Mouse (Mus musculus) lung, postnatal 14 days (tissue): ENCODE results near the gene Ugt1a7c.
A peak's percentile ranks its signal among the peaks of the same experiment; 100 is the strongest.
"Not testable (repeated sequence)": the region's sequence is repeated elsewhere in the genome, so short reads cannot be mapped to it uniquely, and the experiment has no call there.

Experiments
- DNase-seq: peaks from one replicate; pipeline ENCODE4 v3.0.0; 2021

Gene Ugt1a7c

DNA sequence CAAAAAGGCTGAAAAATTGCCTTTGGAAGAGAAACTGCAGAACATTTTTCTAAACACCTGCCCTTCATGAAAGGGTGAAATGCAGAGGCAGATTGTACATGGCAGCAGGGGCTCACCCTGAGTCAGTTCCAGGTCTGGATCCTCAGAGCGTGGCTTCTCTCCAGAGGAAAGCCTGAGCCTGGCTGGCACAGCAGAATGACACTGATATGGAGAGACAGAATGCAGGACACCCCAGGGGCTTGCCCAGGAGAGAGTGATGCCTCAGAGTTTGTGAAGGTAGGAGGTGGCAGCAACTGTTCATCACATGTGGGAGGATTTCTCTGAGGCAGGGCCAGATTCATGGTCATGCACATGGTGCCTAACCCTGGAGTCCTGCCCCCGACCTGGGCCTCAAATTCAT is 105.1 kb downstream of the Ugt1a7c start:
- DNase-seq, result no peak

DNA sequence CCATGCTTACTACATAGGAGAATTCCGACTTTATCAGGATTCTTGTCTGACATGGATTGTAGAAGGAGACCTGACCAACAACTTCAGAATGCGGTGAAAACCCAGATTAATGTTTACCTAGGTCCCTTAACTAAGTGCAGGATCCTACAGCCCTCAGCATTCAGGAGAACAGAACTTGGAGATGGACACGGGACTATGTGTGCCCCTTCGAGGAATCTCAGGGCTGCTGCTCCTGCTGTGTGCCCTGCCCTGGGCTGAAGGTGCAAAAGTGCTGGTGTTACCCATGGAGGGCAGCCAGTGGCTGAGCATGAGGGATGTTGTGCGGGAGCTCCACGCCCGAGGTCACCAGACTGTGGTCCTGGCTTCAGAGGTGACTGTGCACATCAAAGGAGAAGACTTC is 105.6 kb downstream of the Ugt1a7c start, which contains the start of gene Ugt1a2:
Ugt1a2 (plus strand) TSS at position 146 of the 400 bp plus-strand sequence.
- DNase-seq, result no peak

DNA sequence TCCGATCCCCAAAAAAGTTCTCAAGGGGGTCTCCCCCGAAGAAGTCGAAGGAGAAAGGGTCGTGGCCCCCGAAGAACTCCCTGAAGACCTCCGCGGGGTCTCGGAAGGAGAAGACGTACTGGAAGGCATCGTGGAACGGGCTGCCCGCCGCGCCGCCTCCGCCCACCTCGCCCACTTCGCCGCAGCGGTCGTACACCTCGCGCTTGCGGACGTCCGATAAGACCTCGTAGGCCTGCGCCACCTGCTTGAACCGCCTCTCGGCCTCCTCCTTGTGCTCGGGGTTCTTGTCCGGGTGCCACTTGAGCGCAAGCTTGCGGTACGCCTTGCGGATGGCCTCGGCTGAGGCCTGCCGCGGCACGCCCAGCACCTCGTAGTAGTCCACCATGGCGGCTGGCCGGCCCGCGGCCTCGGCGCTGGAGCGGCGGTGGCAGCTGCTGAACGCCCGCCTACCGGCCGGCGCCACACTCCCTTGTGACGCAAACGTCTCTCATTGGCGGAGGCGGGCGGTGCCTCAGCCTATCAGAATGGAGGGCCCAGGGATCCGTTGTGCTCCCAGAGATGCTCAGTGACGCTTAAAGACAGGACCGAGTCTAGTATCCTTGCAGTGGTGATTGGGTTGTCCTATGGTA is 110.5 kb downstream of the Ugt1a7c start, which contains the start of gene Dnajb3:
Dnajb3 (minus strand) TSS at position 489 of the 629 bp plus-strand sequence.
- DNase-seq, result peak; percentile 76

DNA sequence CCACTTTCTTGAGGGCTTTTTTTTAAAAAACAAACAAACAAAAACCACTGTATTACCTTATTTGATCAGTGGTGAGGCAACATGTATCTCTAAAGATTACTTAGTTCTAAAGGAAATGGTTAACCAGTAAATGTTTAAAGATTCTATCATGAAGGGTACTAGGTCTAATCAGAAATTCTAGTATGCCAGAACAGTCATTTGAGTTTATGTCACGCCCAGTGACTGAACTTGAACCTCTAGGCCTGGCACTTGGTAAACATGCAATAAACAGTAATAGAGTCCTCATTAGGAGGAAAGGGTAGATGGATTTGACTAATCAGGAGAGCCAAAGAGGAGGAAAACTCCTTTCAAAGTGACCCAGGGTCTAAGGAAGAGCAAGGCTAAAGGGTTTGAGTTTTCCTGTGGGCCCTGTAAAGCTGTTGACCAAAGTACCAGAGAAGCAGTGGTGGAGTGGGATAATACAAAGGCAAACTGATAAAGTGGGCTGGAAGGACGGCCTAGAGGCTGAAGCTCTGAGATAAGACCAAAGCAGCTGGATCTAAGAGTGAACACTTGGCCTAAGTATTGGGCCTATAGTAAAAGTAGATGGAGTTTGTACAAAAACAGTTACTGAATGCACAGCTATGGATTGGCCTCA is 112.1 kb downstream of the Ugt1a7c start:
- DNase-seq, result no peak

DNA sequence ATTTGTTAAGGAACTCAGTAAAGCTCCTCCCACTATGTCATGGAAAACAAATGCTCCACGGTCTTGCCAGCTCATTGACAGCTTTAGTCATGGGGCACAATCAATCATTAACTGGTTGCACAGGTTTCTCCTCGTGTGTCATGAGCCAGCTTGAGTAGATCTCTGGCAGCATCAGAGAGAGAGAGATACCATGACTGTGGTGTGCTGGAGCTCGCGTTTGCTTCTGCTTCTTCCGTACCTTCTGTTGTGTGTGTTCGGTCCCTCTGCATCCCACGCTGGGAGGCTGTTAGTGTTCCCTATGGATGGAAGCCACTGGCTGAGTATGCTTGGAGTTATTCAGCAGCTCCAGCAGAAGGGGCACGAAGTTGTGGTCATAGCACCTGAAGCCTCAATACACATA is 117.0 kb downstream of the Ugt1a7c start, which contains the start of gene Ugt1a1:
Ugt1a1 (plus strand) TSS at position 148 of the 400 bp plus-strand sequence.
- no peak for DNase-seq

DNA sequence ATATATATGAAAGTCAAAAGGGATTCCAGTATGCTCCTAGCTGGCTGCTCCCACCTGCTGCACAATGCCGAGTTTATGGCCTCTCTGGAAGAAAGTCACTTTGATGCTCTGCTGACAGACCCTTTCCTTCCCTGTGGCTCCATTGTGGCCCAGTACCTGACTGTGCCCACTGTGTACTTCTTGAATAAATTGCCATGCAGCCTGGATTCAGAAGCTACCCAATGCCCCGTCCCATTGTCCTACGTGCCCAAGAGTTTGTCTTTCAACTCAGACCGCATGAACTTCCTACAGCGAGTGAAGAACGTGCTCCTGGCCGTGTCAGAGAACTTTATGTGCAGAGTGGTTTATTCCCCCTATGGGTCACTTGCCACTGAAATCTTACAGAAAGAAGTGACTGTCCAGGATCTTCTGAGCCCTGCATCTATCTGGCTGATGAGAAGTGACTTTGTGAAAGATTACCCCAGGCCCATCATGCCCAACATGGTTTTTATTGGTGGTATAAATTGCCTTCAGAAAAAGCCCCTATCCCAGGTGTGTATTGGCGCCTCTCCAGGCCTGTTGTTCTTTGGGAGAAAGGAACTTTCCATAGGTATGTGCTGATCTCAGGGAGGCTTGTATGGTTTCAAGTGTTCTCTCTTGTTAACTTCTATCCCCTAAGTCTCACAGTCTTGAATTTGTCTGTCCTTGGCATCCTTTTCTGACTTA is 117.6 kb downstream of the Ugt1a7c start:
- DNase-seq, result no peak

DNA sequence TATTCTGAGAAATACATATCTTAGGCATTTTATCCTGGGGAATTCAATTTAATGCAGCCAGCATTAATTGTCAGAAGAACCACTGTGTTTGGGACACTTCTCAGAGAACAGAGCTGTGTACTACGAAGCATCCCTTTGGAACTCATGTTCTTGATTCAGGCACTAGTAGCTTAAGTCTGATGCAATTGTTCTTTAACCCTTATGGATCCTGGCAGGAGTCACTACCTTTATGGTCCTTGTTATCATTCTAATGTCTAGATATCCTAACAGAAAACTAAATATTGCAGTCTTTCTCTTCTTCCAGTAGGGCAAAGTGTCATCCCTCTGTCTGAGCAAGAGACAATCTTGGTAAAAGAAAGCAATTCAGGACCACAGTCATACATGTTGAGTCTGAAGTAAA is 118.2 kb downstream of the Ugt1a7c start:
- no peak for DNase-seq

DNA sequence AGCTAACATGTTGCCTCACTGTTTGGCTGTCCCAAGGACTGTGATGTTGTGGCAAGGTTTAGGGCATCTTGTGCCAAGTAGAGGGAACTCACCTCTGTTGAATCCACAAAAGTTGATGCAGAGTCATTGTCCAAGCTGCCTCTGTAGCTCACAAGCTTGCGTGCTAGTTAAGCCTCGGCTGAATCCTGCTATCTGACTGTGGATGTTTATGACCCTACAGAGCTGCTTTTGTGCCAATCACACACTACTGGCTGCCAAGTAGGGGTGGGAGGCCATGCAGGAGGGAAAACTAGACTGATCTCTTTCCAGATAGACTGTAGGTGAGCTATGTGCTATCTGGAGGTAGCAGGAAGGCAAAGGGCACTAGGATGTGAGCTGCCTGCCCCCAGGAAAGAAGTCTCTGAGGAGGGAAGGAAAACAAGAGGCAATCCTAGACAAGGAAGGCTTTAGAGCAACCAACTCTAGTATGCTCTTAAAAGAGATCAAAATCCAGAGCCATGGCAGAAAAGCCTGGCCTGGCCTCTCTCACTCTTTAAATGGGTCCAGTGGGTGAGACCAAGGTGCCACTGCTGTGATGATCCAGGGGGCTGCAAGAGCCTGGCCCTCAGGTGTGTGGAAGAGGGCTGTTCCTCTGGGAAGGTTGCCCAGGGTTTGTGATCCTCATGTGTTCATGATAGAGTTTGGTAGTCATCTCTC is 119.1 kb downstream of the Ugt1a7c start:
- DNase-seq, result no peak

DNA sequence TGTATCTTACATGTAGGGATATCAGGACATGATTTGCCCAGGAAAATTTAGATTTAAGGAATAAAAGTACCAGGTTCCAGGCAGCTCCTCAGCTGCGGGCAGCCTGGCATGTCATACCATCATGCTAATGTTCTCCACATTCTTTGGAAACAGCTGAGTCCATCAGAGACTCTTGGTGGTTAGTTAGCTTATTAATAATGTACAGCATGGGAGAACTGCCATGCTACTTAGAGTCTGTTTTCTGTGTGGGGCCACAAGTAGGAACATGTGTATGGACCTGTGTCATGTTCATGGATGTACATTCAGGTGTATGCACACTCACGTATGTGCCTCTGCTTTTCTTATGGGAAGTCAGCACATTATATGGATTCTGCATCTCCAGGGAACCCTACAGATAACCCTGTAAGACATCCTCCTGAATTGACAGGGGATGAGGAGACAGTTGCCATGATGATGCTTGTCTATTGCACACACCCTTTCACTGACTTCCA is 119.6 kb downstream of the Ugt1a7c start:
- DNase-seq, result no peak

DNA sequence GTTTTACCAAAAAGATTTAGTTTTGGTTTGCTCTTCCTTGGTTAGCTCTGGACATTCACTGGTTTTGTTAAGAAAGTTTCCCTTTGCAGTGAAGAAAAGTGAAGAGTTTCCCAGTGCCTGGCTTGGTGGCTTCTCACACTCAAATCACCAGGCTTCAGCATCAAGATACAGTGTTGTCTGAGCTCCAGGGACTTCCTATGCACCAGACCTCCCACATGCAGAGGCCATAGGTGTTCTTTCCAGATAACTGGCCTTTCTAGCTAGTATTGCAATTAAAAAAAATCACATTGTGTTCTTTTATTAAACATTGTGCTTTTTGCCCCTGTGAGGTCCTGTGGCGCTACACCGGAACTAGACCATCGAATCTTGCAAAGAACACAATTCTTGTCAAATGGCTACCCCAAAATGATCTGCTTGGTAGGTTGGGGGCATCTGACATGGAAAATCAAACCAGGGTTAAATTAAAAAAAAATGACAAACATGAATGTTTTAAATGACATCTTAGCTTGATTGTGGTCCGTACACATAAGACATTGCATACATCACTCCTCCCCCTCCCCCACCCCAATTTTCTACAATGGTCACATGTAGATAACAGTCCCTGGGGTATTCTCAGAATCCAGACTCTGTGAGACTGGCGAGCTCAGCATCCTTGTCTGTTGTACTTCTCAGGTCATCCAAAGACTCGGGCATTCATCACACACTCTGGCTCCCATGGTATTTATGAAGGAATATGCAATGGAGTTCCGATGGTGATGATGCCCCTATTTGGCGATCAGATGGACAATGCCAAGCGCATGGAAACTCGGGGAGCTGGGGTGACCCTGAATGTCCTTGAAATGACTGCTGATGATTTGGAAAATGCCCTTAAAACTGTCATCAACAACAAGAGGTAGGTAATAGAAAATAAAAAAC is 120.9 kb downstream of the Ugt1a7c start:
- no peak for DNase-seq

DNA sequence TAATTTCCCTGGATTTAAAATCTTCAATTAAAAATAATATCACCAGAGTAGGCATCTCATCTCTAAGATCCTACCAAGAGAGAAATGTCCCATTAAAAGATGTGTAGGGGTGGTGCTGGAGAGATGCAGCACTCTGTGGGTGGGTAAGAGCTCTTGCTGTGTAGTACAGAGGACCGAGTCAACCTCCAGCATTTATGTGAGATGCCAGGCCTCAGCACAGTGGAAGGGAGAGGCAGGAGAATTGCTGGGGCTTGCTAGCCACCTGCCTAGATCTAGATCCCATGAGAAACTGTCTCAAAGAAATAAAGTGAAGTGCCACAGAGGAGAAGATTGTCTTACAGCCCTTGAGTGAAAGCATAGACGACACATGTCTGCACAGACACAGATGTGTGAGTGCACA is 121.7 kb downstream of the Ugt1a7c start:
- DNase-seq, result no peak

DNA sequence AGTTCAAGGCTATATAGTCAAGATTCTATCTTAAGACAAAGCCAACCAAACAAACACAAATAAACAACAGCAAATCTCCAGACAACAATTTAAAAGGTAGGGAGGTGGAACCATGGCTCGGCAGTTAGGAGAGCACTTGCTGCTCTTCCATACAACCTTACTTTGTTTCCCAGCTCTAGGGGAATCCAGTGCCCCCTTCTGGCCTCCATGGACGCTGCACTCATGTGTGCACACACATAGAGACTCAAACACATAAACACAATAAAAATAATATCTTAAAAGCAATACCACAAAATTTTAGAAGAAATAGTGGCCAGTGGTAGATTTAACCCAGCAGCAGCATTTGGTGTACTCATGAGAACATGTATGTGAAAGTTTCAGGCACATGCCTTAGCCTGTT is 122.3 kb downstream of the Ugt1a7c start:
- DNase-seq, result no peak

DNA sequence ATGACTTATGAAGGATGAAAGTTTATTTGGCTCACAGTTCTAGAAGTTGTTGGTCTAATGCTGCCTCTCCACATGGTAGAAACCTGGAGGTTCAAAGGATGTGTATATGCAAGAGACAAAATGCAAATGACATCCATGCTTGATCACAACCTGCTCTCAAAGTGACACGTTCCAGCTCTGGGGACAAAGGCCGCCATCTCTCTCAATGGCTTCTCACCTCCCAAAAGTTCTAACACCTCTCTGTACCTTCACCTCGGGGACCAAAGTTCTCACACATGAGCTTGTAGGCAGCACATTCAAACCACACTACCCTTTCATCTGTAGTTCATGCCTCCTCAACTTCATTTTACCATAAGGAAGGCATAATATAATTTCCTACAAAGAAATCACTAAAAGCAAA is 122.7 kb downstream of the Ugt1a7c start:
- DNase-seq, result no peak

DNA sequence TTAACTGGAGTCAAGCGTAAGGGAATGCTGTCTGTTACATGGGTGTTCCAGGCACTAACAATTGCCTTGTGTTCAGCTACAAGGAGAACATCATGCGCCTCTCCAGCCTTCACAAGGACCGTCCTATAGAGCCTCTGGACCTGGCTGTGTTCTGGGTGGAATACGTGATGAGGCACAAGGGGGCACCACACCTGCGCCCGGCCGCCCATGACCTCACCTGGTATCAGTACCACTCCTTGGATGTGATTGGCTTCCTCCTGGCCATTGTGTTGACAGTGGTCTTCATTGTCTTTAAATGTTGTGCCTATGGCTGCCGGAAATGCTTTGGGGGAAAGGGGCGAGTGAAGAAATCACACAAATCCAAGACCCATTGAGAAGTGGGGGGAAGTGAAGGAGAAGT is 123.2 kb downstream of the Ugt1a7c start:
- no peak for DNase-seq

DNA sequence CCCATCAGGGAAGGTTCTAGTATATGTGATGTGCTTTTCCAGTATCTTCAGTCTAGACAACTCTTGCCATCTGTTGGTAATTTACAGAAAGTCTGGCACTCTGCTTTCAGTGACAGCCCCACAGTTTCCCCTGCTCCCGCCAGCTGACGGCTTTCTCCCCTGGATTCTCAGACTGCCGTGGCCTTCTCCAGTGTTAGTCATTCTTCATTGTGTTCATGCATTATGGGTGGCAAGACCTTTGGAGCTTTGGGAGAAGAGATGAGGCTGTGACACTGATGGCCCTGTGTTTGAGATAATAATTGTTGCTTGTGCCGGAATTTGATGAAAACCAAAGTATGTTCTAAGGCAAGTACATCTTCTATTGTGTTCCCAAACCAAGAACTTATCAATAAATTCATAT is 123.7 kb downstream of the Ugt1a7c start:
- no peak for DNase-seq

DNA sequence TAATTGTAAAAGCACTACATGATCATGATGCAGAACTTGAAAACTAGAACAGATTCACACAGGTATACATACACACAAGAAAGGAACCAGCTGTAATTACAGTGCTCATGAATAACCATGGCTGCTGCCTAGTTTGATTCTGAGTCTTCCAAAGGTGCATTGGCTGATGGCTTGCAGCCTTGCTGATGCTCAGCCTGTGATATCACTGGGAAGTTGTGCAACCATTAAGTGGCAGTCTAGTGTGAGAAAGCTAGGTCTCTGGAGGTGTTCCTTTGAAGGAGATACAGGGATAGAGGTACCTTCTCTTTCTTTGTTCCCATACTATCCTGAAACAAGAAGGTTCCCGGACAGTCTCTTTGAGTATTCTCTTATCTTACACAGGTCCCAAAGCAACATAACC is 124.2 kb downstream of the Ugt1a7c start:
- no peak for DNase-seq

DNA sequence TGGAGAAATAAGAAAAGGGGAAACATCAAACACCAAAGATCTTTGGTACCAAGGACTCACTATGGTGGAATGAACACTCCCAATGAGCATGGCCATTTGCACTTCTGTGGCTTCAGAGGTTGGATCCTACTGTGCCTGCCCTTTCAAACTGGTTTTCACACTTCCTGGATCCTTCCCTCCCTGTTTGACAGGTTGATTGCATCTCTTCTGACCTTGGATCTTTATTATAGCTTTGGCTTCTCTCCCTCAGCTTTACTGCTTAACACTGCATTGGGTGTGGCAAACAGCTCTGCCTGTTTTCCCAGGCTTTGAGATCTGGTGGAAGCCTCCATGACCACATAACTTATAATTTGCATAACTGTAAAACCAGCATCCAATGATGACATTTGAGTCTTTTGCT is 125.5 kb downstream of the Ugt1a7c start:
- DNase-seq, result no peak

DNA sequence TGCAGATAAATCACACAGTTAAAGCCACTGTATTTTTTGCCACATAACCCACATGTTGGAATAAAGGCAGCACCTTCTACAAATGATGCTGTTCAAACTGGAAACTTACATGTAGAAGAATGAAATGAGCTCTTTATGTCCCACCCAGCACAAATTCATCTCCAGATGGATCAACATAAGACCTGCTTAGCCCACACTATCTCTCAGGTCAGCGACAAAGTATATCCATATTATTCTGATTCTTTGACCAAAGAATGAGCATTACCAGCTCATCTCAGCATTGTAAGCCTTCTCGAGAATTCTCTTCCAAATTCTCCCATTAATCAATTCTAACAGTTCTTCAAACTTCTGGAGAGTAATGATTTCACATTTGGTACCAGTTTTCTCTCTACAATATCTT is 127.4 kb downstream of the Ugt1a7c start:
- no peak for DNase-seq

DNA sequence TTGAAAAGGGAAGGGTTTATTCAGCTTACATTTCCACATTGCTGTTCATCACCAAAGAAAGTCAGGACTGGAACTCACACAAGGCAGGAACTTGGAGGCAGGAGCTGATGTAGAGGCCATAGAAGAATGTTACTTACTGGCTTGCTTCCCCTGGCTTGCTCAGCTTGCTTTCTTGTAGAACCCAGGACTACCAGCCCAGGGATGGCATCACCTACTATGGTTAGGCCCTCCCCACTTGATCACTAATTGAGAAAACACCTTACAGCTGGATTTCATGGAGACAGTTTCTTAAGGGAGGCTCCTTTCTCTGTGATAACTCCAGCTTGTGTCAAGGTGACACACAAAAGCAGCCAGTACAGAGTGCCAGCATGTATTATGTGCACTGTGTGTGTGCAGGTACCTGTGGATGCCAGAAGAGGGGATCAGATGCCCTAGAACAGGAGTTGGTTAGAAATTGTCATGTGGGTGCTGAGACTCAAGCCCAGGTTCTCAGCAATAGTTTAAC is 128.2 kb downstream of the Ugt1a7c start:
- DNase-seq, result not testable (repeated sequence)

DNA sequence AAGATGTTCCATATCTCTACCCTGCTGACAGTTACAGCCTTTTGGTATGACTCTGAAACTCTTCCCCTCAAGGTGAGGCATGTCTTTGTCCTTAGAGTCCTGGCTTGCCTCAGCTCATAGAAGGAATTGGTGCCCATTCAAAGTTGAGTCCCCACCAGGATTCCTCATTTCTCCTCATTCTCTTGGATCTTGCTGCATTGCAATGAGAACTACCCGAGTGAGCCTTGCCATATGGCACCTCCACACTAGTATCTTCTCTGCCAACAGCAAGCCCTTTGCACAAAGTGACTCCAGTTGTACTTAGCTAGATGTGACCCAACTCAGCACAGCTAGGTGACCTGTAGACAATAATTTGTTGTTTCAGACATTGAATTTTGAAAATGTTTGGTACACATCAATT is 128.7 kb downstream of the Ugt1a7c start:
- no peak for DNase-seq

DNA sequence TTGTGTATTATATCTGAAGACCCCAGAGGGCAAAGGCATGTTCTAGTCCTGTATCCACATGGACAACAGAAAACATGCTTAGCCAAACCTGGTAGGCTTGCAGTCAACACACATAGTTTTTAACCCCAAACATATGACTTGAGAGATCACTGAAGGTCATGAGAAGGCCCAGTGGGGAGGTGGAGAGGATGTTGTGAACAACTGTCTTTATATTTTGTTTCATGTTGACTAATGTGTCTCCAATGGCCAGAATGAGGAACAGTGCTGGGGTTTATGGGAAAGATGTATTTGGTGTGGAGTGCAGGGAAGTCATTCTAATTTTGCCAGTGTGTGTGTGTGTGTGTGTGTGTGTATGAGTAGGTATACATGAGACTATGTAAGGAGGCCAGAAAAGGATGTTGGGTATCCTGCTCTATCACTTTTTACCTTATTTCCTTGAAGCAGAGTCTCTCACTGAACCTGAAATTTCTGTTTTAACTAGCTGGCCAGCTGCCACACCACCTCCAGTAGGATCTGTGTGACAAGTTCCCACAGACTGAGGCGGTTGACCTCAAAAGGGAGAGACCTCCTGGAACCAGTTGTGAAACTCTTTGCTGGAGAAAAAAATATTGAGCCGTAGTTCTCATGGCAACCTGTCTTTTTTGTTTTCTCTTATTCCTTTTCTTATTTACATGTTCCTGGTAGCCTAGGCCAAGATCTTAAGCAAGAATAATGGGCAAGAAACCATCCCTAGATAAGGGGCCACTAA is 129.3 kb downstream of the Ugt1a7c start:
- DNase-seq, result peak; percentile 49
